Mouse (Mus musculus): ENCODE measurements at regions not wholly inside any gene's neighbourhood (a gene's known extent, or its start where the extent isn't known, plus 50 kb on each side); places are given as distances from the start of the nearest gene placed in this dataset.
A peak's percentile ranks its signal among the peaks of the same experiment; 100 is the strongest.

- no peak for DNase-seq
Measured at GRCm38 (mm10) chrX:150903576-150904224, 89.6 kb upstream of the Maged2 start.

DNA sequence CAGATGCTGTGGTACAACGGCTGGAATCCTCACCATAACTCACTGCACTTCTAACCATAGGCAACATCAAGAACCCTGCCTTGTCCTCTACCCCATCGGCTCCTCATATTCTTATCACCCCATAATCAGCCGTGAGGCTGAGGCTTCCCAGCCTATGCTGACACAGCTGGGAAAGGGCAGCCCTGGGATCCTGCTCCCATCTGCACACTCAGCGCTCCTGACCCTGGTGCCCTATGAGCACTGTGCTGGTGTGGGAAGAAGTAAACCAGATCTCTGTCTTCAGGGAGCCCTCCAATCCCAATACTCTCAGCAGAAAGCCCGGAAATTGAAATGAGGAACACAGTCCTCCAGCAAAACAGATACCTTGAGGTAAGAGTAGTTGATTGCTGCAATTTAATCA lies 88.7 kb upstream of the Maged2 start:
- DNase-seq, result peak; percentile 19
